Mouse (Mus musculus): Measurements from ENCODE around the gene Grm4.

Gene Grm4

GRCm38 (mm10) chr17:27497798-27498197, 23.4 kb downstream of the Grm4 start:
- TF ChIP-seq GATA4 (IDR thresholded peaks at IDR 0.05; ENCODE audit: insufficient replicate concordance, low read length): no peak

DNA sequence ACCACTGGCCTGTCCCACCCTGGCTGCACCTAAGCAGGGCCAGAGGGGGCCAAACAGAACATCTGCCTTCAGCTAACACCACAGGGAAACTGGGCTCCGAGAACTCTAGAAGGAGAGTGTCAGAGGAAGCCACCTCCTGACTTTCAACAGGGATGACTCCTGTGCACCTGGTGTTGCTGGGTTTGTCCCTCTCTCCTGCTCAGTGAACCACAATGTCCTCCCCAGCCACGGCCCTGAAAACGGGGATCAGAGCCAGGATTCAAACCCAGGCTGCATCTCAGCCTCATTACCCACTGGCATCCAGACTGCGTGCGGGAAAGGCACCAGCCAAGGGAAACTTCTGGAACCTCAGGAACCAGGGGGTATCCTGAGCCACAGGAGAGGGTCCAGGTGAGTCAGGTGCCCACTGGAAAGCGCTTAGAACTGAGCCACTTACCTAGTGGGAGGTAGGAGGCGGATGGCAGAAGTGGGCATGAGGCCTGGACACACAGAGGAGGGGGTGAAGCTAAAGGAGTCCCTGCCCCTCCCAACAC, 26.1 kb downstream of the Grm4 start:
- no peak for TF ChIP-seq GATA4 (IDR thresholded peaks at IDR 0.05; ENCODE audit: insufficient replicate concordance, low read length)

DNA sequence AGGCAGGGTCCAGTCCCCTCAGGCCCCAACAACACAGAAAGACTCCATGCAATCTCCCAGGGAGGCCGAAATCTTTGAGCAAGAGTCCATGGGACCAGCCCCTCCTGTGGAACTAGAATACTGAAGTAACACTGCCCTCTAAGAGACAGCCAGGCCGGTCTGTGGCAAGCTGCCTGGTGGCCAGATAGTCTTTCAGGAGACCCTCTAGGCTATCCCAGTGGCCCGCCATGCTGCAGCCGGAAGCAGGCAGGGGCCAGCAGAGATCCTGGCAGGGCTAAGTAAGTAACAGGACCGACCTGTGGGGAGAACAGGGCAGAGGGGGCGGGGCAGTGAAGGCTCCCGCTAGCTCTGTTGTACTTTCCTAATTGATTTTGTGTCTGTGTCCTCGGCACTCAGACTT, 27.2 kb downstream of the Grm4 start:
- no peak for TF ChIP-seq GATA4 (IDR thresholded peaks at IDR 0.05; ENCODE audit: insufficient replicate concordance, low read length)

DNA sequence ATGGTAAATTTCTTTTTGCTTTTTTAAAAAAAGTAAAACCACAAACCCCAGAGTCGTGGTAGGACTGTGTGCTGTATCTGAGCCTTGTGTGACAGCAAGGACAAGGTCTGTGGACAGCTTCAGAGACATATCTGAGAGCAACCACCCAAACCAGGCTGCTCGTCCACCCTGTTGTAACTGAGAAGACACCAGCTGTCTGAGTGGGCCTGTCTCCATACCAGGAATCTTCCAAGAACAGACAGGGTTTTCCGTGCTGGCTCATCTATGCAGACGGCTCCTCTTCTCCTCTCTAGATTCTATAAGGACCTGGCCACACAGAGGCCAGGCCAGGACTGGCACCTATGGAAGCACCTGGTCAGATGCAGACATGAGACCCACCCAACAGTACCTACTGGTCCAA, 27.8 kb downstream of the Grm4 start:
- TF ChIP-seq GATA4 (IDR thresholded peaks at IDR 0.05; ENCODE audit: insufficient replicate concordance, low read length): no peak

DNA sequence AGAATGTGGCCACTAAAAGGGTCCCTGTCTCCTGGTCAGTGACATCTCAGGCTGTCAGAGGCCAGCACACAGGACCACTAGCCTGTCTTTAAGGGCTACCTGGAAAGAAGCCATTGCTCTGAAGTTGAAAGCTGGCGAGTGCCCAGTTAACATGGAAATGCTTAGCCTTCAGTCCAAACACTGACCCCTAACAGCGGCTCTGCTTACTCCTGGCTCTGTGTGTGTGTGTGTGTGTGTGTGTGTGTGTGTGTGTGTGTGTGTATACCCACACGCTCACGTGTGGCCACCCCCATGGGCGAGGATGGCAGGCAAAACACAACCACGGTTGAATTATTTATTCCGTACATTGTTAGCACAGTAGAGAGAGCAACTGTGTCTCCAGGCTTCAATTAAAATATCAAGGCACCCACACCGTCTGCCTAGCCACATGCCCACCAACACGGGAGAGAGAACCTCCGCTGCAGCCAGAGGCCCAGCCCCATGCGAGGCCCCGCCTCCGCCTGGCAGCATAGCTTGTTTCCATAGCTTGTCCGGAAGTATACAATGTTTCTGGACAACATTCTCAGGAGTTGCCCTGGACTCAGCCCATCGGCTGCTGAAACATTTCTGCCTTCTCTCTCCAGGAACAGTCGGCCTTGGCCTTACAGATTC, 32.9 kb downstream of the Grm4 start:
- TF ChIP-seq GATA4 (IDR thresholded peaks at IDR 0.05; ENCODE audit: insufficient replicate concordance, low read length): no peak

- no peak for TF ChIP-seq GATA4 (IDR thresholded peaks at IDR 0.05; ENCODE audit: insufficient replicate concordance, low read length)
These were observed 35.3 kb downstream of the Grm4 start for GRCm38 (mm10) chr17:27485940-27486339.

- TF ChIP-seq GATA4 (IDR thresholded peaks at IDR 0.05; ENCODE audit: insufficient replicate concordance, low read length): no peak
These were observed 37.6 kb downstream of the Grm4 start for GRCm38 (mm10) chr17:27483571-27483970.

- peak; percentile 79; the same call in 1 of the 2 replicates for TF ChIP-seq GATA4 (IDR thresholded peaks at IDR 0.05; ENCODE audit: insufficient replicate concordance, low read length)
These were observed 40.8 kb downstream of the Grm4 start for GRCm38 (mm10) chr17:27480143-27481103.

DNA sequence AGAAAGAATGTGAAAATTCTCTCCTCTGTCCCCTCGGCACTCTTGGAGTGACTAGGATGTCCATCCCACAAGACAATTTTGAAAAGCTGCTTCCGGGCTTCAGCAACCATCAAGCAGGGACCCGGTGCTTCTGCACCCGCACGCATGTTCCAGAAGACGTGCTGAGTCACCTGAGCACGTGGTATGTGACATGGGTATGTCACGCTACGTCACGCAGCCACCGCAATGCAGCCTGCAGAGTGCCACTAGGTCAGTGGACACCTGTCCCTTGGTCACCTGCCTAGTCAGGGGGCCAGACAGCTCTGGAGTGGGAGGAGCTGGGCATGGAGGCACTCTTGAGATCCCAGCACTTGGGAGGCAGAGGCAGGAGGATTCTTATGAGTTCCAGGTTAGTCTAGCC, 45.6 kb downstream of the Grm4 start:
- no peak for TF ChIP-seq GATA4 (IDR thresholded peaks at IDR 0.05; ENCODE audit: insufficient replicate concordance, low read length)

GRCm38 (mm10) chr17:27466620-27467019, 54.6 kb downstream of the Grm4 start:
- TF ChIP-seq GATA4 (IDR thresholded peaks at IDR 0.05; ENCODE audit: insufficient replicate concordance, low read length): no peak

DNA sequence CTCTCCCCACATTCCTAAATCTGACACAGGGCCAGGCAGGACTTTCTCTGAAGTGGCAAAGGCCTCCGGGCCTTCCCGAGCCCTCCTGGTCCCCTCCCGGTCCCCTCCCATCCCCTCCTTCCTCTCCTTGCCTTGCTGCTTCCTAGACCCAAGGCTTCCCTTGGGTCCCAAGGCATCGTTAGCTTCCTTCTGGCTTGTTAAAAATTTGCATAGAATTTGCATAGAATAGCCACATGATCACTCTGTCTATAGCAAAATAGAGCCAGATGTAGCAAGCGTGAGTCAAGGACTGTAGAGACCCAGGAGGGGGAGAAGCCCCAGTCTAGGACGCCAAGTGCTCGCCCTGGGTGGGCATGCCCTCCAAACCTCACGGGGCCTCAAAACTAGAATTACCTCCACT, 55.3 kb downstream of the Grm4 start:
- no peak for TF ChIP-seq GATA4 (IDR thresholded peaks at IDR 0.05; ENCODE audit: insufficient replicate concordance, low read length)

GRCm38 (mm10) chr17:27464327-27464962, 56.8 kb downstream of the Grm4 start:
- TF ChIP-seq GATA4 (IDR thresholded peaks at IDR 0.05; ENCODE audit: insufficient replicate concordance, low read length): no peak

- TF ChIP-seq GATA4 (IDR thresholded peaks at IDR 0.05; ENCODE audit: insufficient replicate concordance, low read length): no peak
These were observed 61.2 kb downstream of the Grm4 start for GRCm38 (mm10) chr17:27459979-27460378.

GRCm38 (mm10) chr17:27459241-27459640, 62.0 kb downstream of the Grm4 start:
- no peak for TF ChIP-seq GATA4 (IDR thresholded peaks at IDR 0.05; ENCODE audit: insufficient replicate concordance, low read length)

DNA sequence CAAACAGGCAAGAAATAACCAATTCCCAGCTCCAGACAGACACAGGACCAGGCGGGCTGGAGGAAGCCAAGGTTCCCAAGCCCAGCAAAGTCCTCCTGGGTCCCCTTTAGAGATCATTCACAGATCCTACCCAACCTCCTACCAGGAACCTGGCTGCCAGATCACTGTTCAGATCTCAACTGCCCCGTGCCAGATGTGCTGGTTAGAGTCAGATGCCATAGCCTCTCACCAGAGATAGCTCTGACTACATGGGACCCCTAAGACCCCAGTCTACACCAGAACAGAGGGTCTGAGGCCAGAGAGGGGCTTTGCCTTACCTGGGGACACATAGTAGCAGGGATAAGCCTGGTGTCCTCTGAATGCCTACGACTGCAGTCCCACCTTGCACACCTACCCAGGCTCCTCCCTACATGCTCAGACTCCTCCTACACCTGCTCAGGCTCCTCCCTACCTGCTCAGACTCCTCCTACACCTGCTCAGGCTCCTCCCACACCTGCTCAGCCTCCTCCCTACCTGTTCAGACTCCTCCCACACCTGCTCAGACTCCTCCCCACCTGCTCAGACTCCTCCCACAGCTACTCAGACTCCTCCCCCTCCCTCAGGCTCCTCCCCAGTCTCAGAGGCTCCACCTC, 63.2 kb downstream of the Grm4 start:
- no peak for TF ChIP-seq GATA4 (IDR thresholded peaks at IDR 0.05; ENCODE audit: insufficient replicate concordance, low read length)

Data from liver, adult (tissue).